Mouse (Mus musculus): ENCODE results near the gene Thap4.

GRCm38 (mm10) chr1:93699159-93699558 lies 55.5 kb downstream of the Thap4 start:
- TF ChIP-seq CTCF (IDR thresholded peaks at IDR 0.05; ENCODE audit: borderline replicate concordance, insufficient read depth, low read length): no peak
- no peak for TF ChIP-seq POLR2A (IDR thresholded peaks at IDR 0.05; ENCODE audit: low read depth, low read length)
